ENCODE assay signal across 7 mouse cellular contexts in genomic region chr15:7129127-7129943, GRCm38 (mm10). TPM values are rescaled to one million over a fixed set of nuclear protein-coding genes. Genes with fewer than 3 reads are reported as not detected.
DNase-seq lines count a peak whose midpoint lies in the region; ATAC-seq and TF ChIP-seq lines count a peak whose summit lies in the region.

No protein-coding gene starts in this region.

- H3K79me2 ChIP-seq in liver, adult 2 months (ENCODE audit: control insufficient read depth, insufficient read depth, low read length): peaks cover 18% of the 10 kb centered on the region; the same call in 1 of the 2 replicates

- no peaks in the 10 kb centered on the region for H3K36me3 ChIP-seq in embryonic facial prominence, embryonic 15.5 days
- H3K36me3 ChIP-seq in heart, embryonic 12.5 days: 0 out of 2 replicates have a peak, but pooled peaks cover 6% of the 10 kb centered on the region
- H3K36me3 ChIP-seq in kidney, postnatal 0 days (ENCODE audit: insufficient read depth, low read length): no peaks in the 10 kb centered on the region
- H3K36me3 ChIP-seq in liver, adult 2 months (ENCODE audit: control insufficient read depth, insufficient read depth, low read length): no peaks in the 10 kb centered on the region; the same call in 1 of the 2 replicates
- H3K36me3 ChIP-seq in midbrain, postnatal 0 days (ENCODE audit: insufficient read depth, low read length): no peaks in the 10 kb centered on the region
- no peaks in the 10 kb centered on the region for H3K36me3 ChIP-seq in stomach, embryonic 14.5 days (ENCODE audit: control insufficient read depth, insufficient read depth, low read length)

- peak overlapping the region; percentile 90 for H3K27ac ChIP-seq in embryonic facial prominence, embryonic 15.5 days (replicated peaks)
- H3K27ac ChIP-seq in heart, embryonic 12.5 days (ENCODE audit: poor library complexity, severe bottlenecking): peak overlapping the region; percentile 89
- peak overlapping the region; percentile 91 for H3K27ac ChIP-seq in kidney, postnatal 0 days
- peak overlapping the region; percentile 98 for H3K27ac ChIP-seq in liver, adult 2 months (replicated peaks; ENCODE audit: insufficient read depth, low read depth, low read length)
- peak overlapping the region; percentile 81 for H3K27ac ChIP-seq in midbrain, postnatal 0 days (ENCODE audit: low read depth, low read length)
- H3K27ac ChIP-seq in stomach, embryonic 14.5 days (ENCODE audit: low read length): peak overlapping the region; percentile 74

- peak overlapping the region; percentile 82 for H3K9ac ChIP-seq in embryonic facial prominence, embryonic 15.5 days
- H3K9ac ChIP-seq in heart, embryonic 12.5 days: peak overlapping the region; percentile 88
- peak overlapping the region; percentile 81 for H3K9ac ChIP-seq in kidney, postnatal 0 days (ENCODE audit: low read depth, low read length)
- H3K9ac ChIP-seq in liver, adult 2 months (ENCODE audit: low read depth, low read length): peak overlapping the region; percentile 99
- peak overlapping the region; percentile 79 for H3K9ac ChIP-seq in midbrain, postnatal 0 days (replicated peaks; ENCODE audit: low read length, poor library complexity, severe bottlenecking)
- H3K9ac ChIP-seq in stomach, embryonic 14.5 days (replicated peaks; ENCODE audit: low read depth, low read length): peak overlapping the region; percentile 58

- H3K27me3 ChIP-seq in embryonic facial prominence, embryonic 15.5 days: no peaks in the 10 kb centered on the region
- no peaks in the 10 kb centered on the region for H3K27me3 ChIP-seq in heart, embryonic 12.5 days (replicated peaks)
- H3K27me3 ChIP-seq in kidney, postnatal 0 days (ENCODE audit: insufficient read depth, low read length): no peaks in the 10 kb centered on the region
- H3K27me3 ChIP-seq in liver, adult 2 months (ENCODE audit: control insufficient read depth, insufficient read depth, low read length): no peaks in the 10 kb centered on the region
- H3K27me3 ChIP-seq in midbrain, postnatal 0 days (ENCODE audit: insufficient read depth, low read length): no peaks in the 10 kb centered on the region
- no peaks in the 10 kb centered on the region for H3K27me3 ChIP-seq in stomach, embryonic 14.5 days (ENCODE audit: control insufficient read depth, insufficient read depth, low read length)

- under 1% methylated on average over 92 of the region's 116 CpGs for WGBS in embryonic facial prominence, embryonic 15.5 days
- 1% methylated on average over 106 of the region's 116 CpGs for WGBS in heart, embryonic 12.5 days
- WGBS in kidney, postnatal 0 days: under 1% methylated on average over 72 of the region's 116 CpGs
- under 1% methylated on average over 116 of the region's 116 CpGs for WGBS in liver, adult 2 months
- WGBS in midbrain, postnatal 0 days: under 1% methylated on average over 96 of the region's 116 CpGs
- under 1% methylated on average over 115 of the region's 116 CpGs for WGBS in stomach, embryonic 14.5 days

- TF ChIP-seq POLR2A in liver, adult 2 months (IDR thresholded peaks at IDR 0.05; ENCODE audit: extremely low read depth, insufficient read depth, low read length): peak; percentile 96

- H3K4me1 ChIP-seq in embryonic facial prominence, embryonic 15.5 days: peaks cover 18% of the 10 kb centered on the region
- H3K4me1 ChIP-seq in heart, embryonic 12.5 days (replicated peaks): peaks cover 23% of the 10 kb centered on the region
- peaks cover 13% of the 10 kb centered on the region for H3K4me1 ChIP-seq in kidney, postnatal 0 days (replicated peaks; ENCODE audit: insufficient read depth, low read length)
- H3K4me1 ChIP-seq in liver, adult 2 months (ENCODE audit: control insufficient read depth, insufficient read depth, low read length): peaks cover 10% of the 10 kb centered on the region; the same call in 1 of the 2 replicates
- H3K4me1 ChIP-seq in midbrain, postnatal 0 days (ENCODE audit: insufficient read depth, low read length): peaks cover 4% of the 10 kb centered on the region; the same call in 1 of the 2 replicates
- H3K4me1 ChIP-seq in stomach, embryonic 14.5 days (ENCODE audit: control insufficient read depth, insufficient read depth, low read length): peaks cover 6% of the 10 kb centered on the region; the same call in 1 of the 2 replicates

- peak overlapping the region; percentile 95 for H3K4me2 ChIP-seq in embryonic facial prominence, embryonic 15.5 days (replicated peaks)
- peak overlapping the region; percentile 87 for H3K4me2 ChIP-seq in heart, embryonic 12.5 days
- peak overlapping the region; percentile 88 for H3K4me2 ChIP-seq in kidney, postnatal 0 days (ENCODE audit: low read length)
- H3K4me2 ChIP-seq in midbrain, postnatal 0 days (ENCODE audit: low read depth, low read length, poor library complexity, severe bottlenecking): peak overlapping the region; percentile 94
- peak overlapping the region; percentile 97 for H3K4me2 ChIP-seq in stomach, embryonic 14.5 days (replicated peaks; ENCODE audit: low read depth, low read length)

- DNase-seq in brain, adult 2 months (ENCODE audit: low read depth, low spot score): peak; percentile 96
- DNase-seq in kidney, postnatal 0 days (ENCODE audit: low spot score): peak; percentile 87
- DNase-seq in liver, adult 2 months (ENCODE audit: extremely low read depth, low read depth, low spot score): peak; percentile 73
- DNase-seq in midbrain, postnatal 0 days (ENCODE audit: low spot score): peak; percentile 90

- no peak for TF ChIP-seq CTCF in kidney, postnatal 0 days (IDR thresholded peaks at IDR 0.05; ENCODE audit: low read depth)
- no peak for TF ChIP-seq CTCF in liver, adult 2 months (IDR thresholded peaks at IDR 0.05; ENCODE audit: low read depth, low read length)
- no peak for TF ChIP-seq CTCF in midbrain, postnatal 0 days (IDR thresholded peaks at IDR 0.05)

- H3K4me3 ChIP-seq in embryonic facial prominence, embryonic 15.5 days (replicated peaks): peak overlapping the region; percentile 85
- H3K4me3 ChIP-seq in heart, embryonic 12.5 days: peak overlapping the region; percentile 79
- peak overlapping the region; percentile 76 for H3K4me3 ChIP-seq in kidney, postnatal 0 days (replicated peaks; ENCODE audit: low read depth, low read length)
- H3K4me3 ChIP-seq in liver, adult 2 months (ENCODE audit: insufficient read depth, low read depth, low read length): peak overlapping the region; percentile 98
- peak overlapping the region; percentile 86 for H3K4me3 ChIP-seq in midbrain, postnatal 0 days (ENCODE audit: low read depth, low read length)
- peak overlapping the region; percentile 69 for H3K4me3 ChIP-seq in stomach, embryonic 14.5 days (ENCODE audit: low read depth, low read length)

- no peaks in the 10 kb centered on the region for H3K9me3 ChIP-seq in embryonic facial prominence, embryonic 15.5 days (replicated peaks)
- no peaks in the 10 kb centered on the region for H3K9me3 ChIP-seq in heart, embryonic 12.5 days (replicated peaks)
- H3K9me3 ChIP-seq in kidney, postnatal 0 days (replicated peaks; ENCODE audit: low read length): no peaks in the 10 kb centered on the region
- no peaks in the 10 kb centered on the region for H3K9me3 ChIP-seq in midbrain, postnatal 0 days (ENCODE audit: low read length)
- H3K9me3 ChIP-seq in stomach, embryonic 14.5 days (ENCODE audit: control insufficient read depth, low read depth, low read length): no peaks in the 10 kb centered on the region

- ATAC-seq in embryonic facial prominence, embryonic 15.5 days (ENCODE audit: insufficient number of reproducible peaks, low FRiP score, low TSS enrichment, low read depth): peak; percentile 90
- ATAC-seq in heart, embryonic 12.5 days (ENCODE audit: insufficient number of reproducible peaks, low FRiP score): peak; percentile 93
- peak; percentile 88 for ATAC-seq in kidney, postnatal 0 days (replicated peaks; ENCODE audit: low FRiP score, low read depth)
- ATAC-seq in midbrain, postnatal 0 days (ENCODE audit: low FRiP score): peak; percentile 90
- ATAC-seq in stomach, embryonic 14.5 days (ENCODE audit: insufficient number of reproducible peaks, insufficient read depth, low FRiP score, low read depth): peak; percentile 92

RNA-seq across cellular contexts. Expression of gene Lifr, which starts 38.9 kb away (rescaled TPM):
- 24.0 and 27.7 TPM in 2 replicates for polyA plus RNA-seq in embryonic facial prominence, embryonic 15.5 days (2015; fragmentation: Nextera tagmentation; extraction: Ambion mirVana)
- polyA plus RNA-seq in heart, embryonic 12.5 days (2016; fragmentation: Nextera tagmentation; extraction: Ambion mirVana): 17.3 and 17.9 TPM in 2 replicates
- polyA plus RNA-seq in kidney, postnatal 0 days (2015; fragmentation: Nextera tagmentation; extraction: Ambion mirVana): 20.6 and 21.2 TPM in 2 replicates
- 386 and 431 TPM in 2 replicates for total RNA-seq in liver, adult 2 months (2014; rRNA removed)
- polyA plus RNA-seq in liver, adult 2 months (2012; rRNA removed): 134 and 159 TPM in 2 replicates
- total RNA-seq in midbrain, postnatal 0 days (2014; rRNA removed): 28.0 and 31.8 TPM in 2 replicates
- polyA plus RNA-seq in midbrain, postnatal 0 days (2015; fragmentation: Nextera tagmentation; extraction: Ambion mirVana): 10.3 and 12.2 TPM in 2 replicates
- polyA plus RNA-seq in stomach, embryonic 14.5 days (2014; fragmentation: Nextera tagmentation; extraction: Ambion mirVana): 23.6 and 26.8 TPM in 2 replicates

Comparison
In these comparisons a context has a peak if more than half of its experiments do, and no peak if none do; other contexts are left out.
1. Peak in every context shown above with its lines: DNase-seq, ATAC-seq, H3K4me3 ChIP-seq and H3K27ac ChIP-seq.